Mouse (Mus musculus) inflammation-experienced regulatory T-cells, adult 16 weeks (primary cell): Measurements from ENCODE around the gene Hdac6. TPM values are rescaled to one million over a fixed set of nuclear protein-coding genes. Genes with fewer than 3 reads are reported as not detected.

ENCODE experiments used
- polyA plus RNA-seq: library from polyadenylated mRNA; unstranded; fragments of 100-300 nt; shearing (Covaris generic); gene quantifications from one replicate; pipeline ENCODE4 v1.2.1, GENCODE M21; 2017

Gene Hdac6
- 26.4 TPM for polyA plus RNA-seq

GRCm38 (mm10) chrX:7947108-7947899 lies at the start of gene Hdac6:
TSS of gene Hdac6 (minus strand) at chrX:7947889.

DNA sequence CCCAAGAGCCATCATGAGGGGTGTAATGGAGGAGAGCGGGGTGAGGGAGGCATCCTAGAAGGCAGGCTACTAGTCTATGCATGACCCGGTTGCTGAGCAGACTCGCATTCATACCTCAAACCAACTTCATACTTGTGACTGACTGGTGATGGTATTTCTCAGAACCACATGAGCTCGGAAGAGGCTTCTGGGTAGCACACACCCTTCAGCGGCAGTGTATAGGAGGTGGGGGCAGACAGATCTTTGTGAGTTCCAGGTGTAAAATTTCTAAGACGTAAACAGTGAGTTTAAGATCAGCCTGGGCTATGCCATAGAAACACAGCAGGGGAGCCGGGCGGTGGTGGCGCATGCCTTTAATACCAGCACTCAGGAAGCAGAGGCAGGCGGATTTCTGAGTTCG lies 30.2 kb upstream of the Hdac6 start, which contains the start of gene Gata1:
Gata1 (minus strand) TSS at position 180 of the 400 bp plus-strand sequence.

GRCm38 (mm10) chrX:7928270-7928790 lies 19.4 kb downstream of the Hdac6 start, which contains the start of gene Eras:
TSS of gene Eras (minus strand) at chrX:7928607.

DNA sequence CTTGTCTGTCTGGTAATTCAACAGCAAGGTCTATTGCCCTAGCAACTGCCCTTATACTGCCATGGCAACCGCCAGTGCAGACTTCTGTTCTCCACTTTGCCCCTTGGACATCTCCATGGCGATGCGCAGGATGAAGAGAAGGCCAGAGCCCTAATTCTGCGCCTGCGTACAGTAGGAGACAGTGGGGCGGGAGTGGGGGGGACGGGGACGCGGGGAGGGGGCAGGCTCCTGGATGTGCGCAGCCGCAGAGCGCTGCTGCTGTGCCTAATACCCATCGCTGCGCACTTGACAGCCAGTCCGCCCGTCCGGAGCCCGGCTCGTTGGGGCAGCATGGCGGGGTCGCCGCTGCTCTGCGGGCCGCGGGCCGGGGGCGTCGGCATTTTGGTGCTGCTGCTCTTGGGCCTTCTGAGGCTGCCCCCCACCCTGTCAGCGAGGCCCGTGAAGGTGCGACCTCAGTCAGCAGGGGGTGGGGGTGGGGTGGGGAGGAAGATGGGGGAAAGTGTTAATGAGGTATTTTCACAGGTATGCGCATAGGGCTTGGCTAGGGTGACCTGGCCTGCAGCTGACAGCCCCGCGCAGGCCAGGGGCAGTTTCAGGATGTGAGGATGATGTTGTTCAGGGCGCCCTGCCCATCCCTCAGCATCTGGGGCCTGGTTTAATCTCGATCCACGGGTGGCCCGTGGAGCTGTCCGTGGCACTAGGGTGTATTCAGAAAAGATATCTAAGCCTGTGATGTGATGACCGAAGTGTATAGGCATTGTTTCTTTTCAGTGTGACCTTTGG lies 27.9 kb downstream of the Hdac6 start, which contains the start of gene Pcsk1n:
Pcsk1n (plus strand) TSS at position 222 of the 783 bp plus-strand sequence.

DNA sequence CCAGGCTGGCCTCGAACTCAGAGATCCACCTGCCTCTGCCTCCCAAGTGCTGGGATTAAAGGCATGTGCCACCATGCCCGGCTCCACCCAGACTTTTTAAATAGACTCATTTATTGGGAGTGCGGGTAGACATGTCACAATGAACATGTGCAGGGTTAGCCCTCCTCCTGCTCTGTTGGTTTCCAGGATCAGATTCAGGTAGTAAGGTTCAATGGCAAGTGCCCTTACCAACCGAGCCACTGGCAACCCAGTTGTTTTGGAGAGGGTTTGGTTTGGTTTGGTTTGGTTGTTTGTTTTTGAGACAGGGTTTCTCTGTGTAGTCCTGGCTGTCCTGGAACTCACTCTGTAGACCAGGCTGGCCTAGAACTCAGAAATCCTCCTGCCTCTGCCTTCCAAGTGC lies 38.4 kb downstream of the Hdac6 start, which contains the start of gene Gm10490:
Gm10490 (plus strand) TSS at position 301 of the 400 bp plus-strand sequence.

GRCm38 (mm10) chrX:7907735-7908134 lies 40.0 kb downstream of the Hdac6 start, which contains the start of gene Gm10491:
TSS of gene Gm10491 (minus strand) at chrX:7907835.

GRCm38 (mm10) chrX:7898880-7899874 lies 48.5 kb downstream of the Hdac6 start, which contains the start of the genes Pqbp1 and Timm17b:
TSS of gene Pqbp1 (minus strand) at chrX:7899269.
TSS of gene Timm17b (plus strand) at chrX:7899357.

GRCm38 (mm10) chrX:7883841-7884567 lies 63.7 kb downstream of the Hdac6 start, which contains the start of gene Slc35a2:
TSS of gene Slc35a2 (plus strand) at chrX:7884028.

Other genes starting within 250 kb of the Hdac6 start
- gene Wdr45, start 233.6 kb downstream of the Hdac6 start, polyA plus RNA-seq, result 79.9 TPM
- not detected for gene Gm45208, start 225.6 kb downstream of the Hdac6 start, polyA plus RNA-seq
- 40.0 TPM for gene Praf2, start 219.4 kb downstream of the Hdac6 start, polyA plus RNA-seq
- gene Ccdc120, start 197.0 kb downstream of the Hdac6 start, polyA plus RNA-seq, result 0.29 TPM
- 55.8 TPM for gene Tfe3, start 185.3 kb downstream of the Hdac6 start, polyA plus RNA-seq
- 120 TPM for gene Gripap1, start 158.1 kb downstream of the Hdac6 start, polyA plus RNA-seq
- 1.6 TPM for gene Kcnd1, start 125.6 kb downstream of the Hdac6 start, polyA plus RNA-seq
- 22.0 TPM for gene Otud5, start 106.5 kb downstream of the Hdac6 start, polyA plus RNA-seq
- 85.7 TPM for gene Pim2, start 69.6 kb downstream of the Hdac6 start, polyA plus RNA-seq
- gene Slc35a2, start 63.9 kb downstream of the Hdac6 start, polyA plus RNA-seq, result 44.9 TPM
- gene Pqbp1, start 48.6 kb downstream of the Hdac6 start, polyA plus RNA-seq, result 158 TPM
- gene Timm17b, start 48.5 kb downstream of the Hdac6 start, polyA plus RNA-seq, result 162 TPM
- gene Gm10491, start 40.1 kb downstream of the Hdac6 start, polyA plus RNA-seq, result not detected
- not detected for gene Gm10490, start 38.3 kb downstream of the Hdac6 start, polyA plus RNA-seq
- not detected for gene Pcsk1n, start 28.1 kb downstream of the Hdac6 start, polyA plus RNA-seq
- gene Eras, start 19.3 kb downstream of the Hdac6 start, polyA plus RNA-seq, result not detected
- 39.8 TPM for gene Gata1, start 30.2 kb upstream of the Hdac6 start, polyA plus RNA-seq
- gene Glod5, start 70.6 kb upstream of the Hdac6 start, polyA plus RNA-seq, result not detected
- gene Suv39h1, start 126.9 kb upstream of the Hdac6 start, polyA plus RNA-seq, result 31.3 TPM
- gene Was, start 142.6 kb upstream of the Hdac6 start, polyA plus RNA-seq, result 74.8 TPM
- 36.5 TPM for gene Wdr13, start 185.0 kb upstream of the Hdac6 start, polyA plus RNA-seq
- gene Rbm3, start 198.0 kb upstream of the Hdac6 start, polyA plus RNA-seq, result 601 TPM
- gene Tbc1d25, start 228.3 kb upstream of the Hdac6 start, polyA plus RNA-seq, result 17.2 TPM
- 156 TPM for gene Ebp, start 245.6 kb upstream of the Hdac6 start, polyA plus RNA-seq